Mouse (Mus musculus): ENCODE data around the gene Gck. TPM values are rescaled to one million over a fixed set of nuclear protein-coding genes. Genes with fewer than 3 reads are reported as not detected.

The Gck gene
- 1 to 10 TPM in 1 of 2 experiments, not detected in 1; 1.0 TPM for polyA plus RNA-seq (2017; shearing (Covaris generic))

GRCm38 (mm10) chr11:5949586-5950352 is at the start of gene Gck:
Gck (minus strand) TSS chr11:5950081.

DNA sequence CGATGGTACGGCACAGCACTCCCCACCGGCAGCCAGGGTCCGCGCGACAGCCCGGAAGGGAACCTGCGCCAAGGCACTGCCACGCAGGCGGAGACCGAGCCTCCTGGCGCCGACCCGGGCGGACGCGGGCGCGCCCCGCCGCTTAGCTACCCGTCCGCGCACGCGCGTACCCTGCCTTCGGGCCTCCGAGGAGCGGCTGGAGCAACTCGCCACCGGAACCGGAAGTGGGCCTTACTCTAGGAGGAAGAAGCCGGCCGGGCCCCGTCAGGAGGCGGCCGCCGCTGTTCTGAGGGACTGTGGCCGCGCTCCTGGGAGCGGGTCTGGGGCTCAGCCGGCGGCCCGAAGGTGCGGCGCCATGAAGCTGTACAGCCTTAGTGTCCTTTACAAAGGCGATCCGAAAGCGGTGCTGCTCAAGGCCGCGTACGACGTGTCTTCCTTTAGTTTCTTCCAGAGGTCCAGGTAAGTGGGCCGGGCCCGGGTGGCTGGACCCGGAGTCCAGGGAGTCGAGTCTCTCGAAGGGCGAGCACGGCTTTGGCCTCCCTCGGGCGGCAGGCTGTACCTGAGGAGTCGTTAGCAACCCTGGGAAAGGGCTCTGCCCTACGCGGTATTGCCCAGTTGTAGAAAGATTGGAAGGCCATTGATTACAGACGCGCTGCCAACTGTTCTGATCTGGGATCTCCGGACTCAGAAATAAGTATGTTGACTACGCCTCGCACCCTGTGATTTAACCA is 5.8 kb upstream of the Gck start, which contains the start of gene Ykt6:
Gene Ykt6 (plus strand): TSS at position 148 of the 731 bp plus-strand sequence.

DNA sequence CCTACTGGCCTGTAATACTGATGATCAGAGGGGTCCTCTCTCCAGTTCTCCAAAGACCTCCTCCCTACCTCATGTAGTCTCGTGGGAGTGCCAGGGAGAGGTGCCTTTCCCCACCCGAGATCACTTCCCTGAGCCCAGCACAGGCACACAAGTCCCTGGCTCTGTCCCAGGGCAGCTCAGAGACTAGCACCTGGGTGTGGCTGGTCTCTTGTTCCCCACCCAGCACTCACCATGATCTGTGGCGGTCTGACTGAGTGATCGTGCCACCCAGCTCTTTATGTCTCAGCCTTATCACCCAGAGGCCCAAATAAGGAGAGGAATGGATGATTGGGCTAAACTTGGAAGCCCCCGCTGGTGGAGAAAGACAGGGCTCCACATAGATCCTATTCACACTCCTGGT is 51.4 kb downstream of the Gck start, which contains the start of gene Myl7:
Gene Myl7 (minus strand): TSS at position 252 of the 400 bp plus-strand sequence.

DNA sequence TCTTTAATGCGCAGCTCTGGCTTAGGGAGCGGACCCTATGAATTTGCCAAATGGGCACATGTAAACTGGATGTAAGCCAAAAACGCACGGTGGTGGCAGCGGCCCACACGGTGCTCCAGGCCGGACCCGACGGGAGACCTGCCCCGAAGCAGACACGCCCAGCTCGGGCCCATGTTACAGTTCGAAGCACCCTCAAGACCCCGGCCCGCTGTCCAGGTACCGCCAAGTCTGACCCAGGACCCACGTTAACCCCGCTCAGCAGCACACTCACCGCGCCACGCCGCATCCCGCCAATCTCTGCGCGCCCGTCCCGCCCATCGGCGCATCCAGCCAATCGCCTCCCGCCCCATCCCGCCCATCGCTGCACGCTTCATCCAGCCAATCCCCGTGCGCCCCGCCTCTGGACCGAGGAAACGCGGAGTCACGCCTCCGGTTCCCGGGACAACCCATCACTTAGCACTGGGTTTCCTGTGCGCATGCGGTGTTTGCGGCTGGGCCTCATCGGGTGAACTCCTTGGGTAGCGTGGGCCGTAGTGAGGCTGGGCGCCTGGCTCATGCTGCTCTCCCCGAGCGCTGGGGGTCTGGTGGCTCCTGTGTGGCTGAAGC is 71.9 kb downstream of the Gck start, which contains the start of gene Pold2:
Gene Pold2 (minus strand): TSS at position 372 of the 606 bp plus-strand sequence.

GRCm38 (mm10) chr11:5861678-5862393 is 88.0 kb downstream of the Gck start, which contains the start of gene Aebp1:
Aebp1 (plus strand) TSS chr11:5861947.

Other genes starting within 250 kb of the Gck start
- gene Mrps24, start 234.4 kb downstream of the Gck start, polyA plus RNA-seq (2017; shearing (Covaris generic)): 100 to 1,000 TPM; 151 to 176 TPM
- 10 to 100 TPM; 25.7 to 30.3 TPM for gene Urgcp, start 187.7 kb downstream of the Gck start, polyA plus RNA-seq (2017; shearing (Covaris generic))
- gene Dbnl, start 161.6 kb downstream of the Gck start, polyA plus RNA-seq (2017; shearing (Covaris generic)): 100 to 1,000 TPM; 259 to 276 TPM
- 1 to 10 TPM; 2.7 to 2.9 TPM for gene Pgam2, start 146.3 kb downstream of the Gck start, polyA plus RNA-seq (2017; shearing (Covaris generic))
- gene Polm, start 112.1 kb downstream of the Gck start, polyA plus RNA-seq (2017; shearing (Covaris generic)): 10 to 100 TPM; 36.3 to 36.9 TPM
- 1 to 10 TPM in 1 of 2 experiments, under 1 TPM in 1; 0.55 to 1.2 TPM for gene Aebp1, start 88.1 kb downstream of the Gck start, polyA plus RNA-seq (2017; shearing (Covaris generic))
- 10 to 100 TPM; 57.6 to 75.9 TPM for gene Pold2, start 71.8 kb downstream of the Gck start, polyA plus RNA-seq (2017; shearing (Covaris generic))
- not detected for gene Myl7, start 51.3 kb downstream of the Gck start, polyA plus RNA-seq (2017; shearing (Covaris generic))
- 10 to 100 TPM; 36.4 to 42.3 TPM for gene Ykt6, start 5.6 kb upstream of the Gck start, polyA plus RNA-seq (2017; shearing (Covaris generic))
- 10 to 100 TPM in 1 of 2 experiments, 1 to 10 TPM in 1; 6.3 to 18.0 TPM for gene Camk2b, start 116.3 kb upstream of the Gck start, polyA plus RNA-seq (2017; shearing (Covaris generic))
- gene A730071L15Rik, start 249.9 kb upstream of the Gck start, polyA plus RNA-seq (2017; shearing (Covaris generic)): under 1 TPM in 1 of 2 experiments, not detected in 1; 0.49 TPM

Measured in inflammation-experienced regulatory T-cells (primary cell).